Mouse (Mus musculus): ENCODE data around the gene B4gat1.

- TF ChIP-seq ZC3H11A (IDR thresholded peaks at IDR 0.05; ENCODE audit: borderline replicate concordance, low read depth, low read length) (no peak), CHD2 (IDR thresholded peaks at IDR 0.05; ENCODE audit: low read depth, low read length) (no peak)
Observed at GRCm38 (mm10) chr19:5058801-5059771, 20.5 kb downstream of the B4gat1 start.

Data from ES-E14 (cell line).